Mouse (Mus musculus) kidney, embryonic 14.5 days (tissue): ENCODE measurements around the gene Hspd1. TPM values are rescaled to one million over a fixed set of nuclear protein-coding genes. Genes with fewer than 3 reads are reported as not detected.
"Not testable (repeated sequence)": the region's sequence is repeated elsewhere in the genome, so short reads cannot be mapped to it uniquely, and the experiment has no call there.

Experiments
- ATAC-seq: fragments of 200-750 bp; cut with Nextera tagmentation; 2 replicates; pipeline ENCODE4 v1.8.0; 2017; ENCODE audit warnings: moderate number of reproducible peaks, mild to moderate bottlenecking, moderate TSS enrichment, moderate library complexity; ENCODE audit not compliant: low FRiP score, low TSS enrichment
- H3K27ac ChIP-seq: fragments of 300-500 bp; sonication (generic); 2 replicates; pipeline ENCODE4 v1.5.1; 2014; ENCODE audit warnings: low read depth, mild to moderate bottlenecking, low read length, moderate library complexity, mixed read lengths
- H3K27me3 ChIP-seq: fragments of 300-500 bp; sonication (generic); 2 replicates; pipeline ENCODE4 v1.6.1; 2014; ENCODE audit warnings: mild to moderate bottlenecking, low read length; ENCODE audit not compliant: control insufficient read depth, insufficient read depth
- H3K36me3 ChIP-seq: fragments of 300-500 bp; sonication (generic); 2 replicates; pipeline ENCODE4 v1.6.1; 2014; ENCODE audit warnings: low read length, mixed read lengths; ENCODE audit not compliant: control insufficient read depth, insufficient read depth
- H3K4me1 ChIP-seq: fragments of 300-500 bp; sonication (generic); 2 replicates; pipeline ENCODE4 v1.6.1; 2014; ENCODE audit warnings: low read length, mixed read lengths; ENCODE audit not compliant: control insufficient read depth, insufficient read depth
- H3K4me2 ChIP-seq: fragments of 300-500 bp; sonication (generic); replicated peaks from 2 replicates; pipeline ENCODE4 v1.6.1; 2014; ENCODE audit warnings: low read depth, mild to moderate bottlenecking, low read length
- H3K4me3 ChIP-seq: fragments of 300-500 bp; sonication (generic); 2 replicates; pipeline ENCODE4 v1.5.1; 2014; ENCODE audit warnings: mild to moderate bottlenecking, low read length
- H3K9ac ChIP-seq: fragments of 300-500 bp; sonication (generic); 2 replicates; pipeline ENCODE4 v1.6.1; 2014; ENCODE audit warnings: low read depth, mild to moderate bottlenecking, low read length, moderate library complexity
- H3K9me3 ChIP-seq: fragments of 300-500 bp; sonication (generic); 2 replicates; pipeline ENCODE4 v1.6.1; 2016; ENCODE audit warnings: low read length; ENCODE audit not compliant: control insufficient read depth
- WGBS: fragments of 180-500 bp; shearing (Covaris S2); extraction: QIAGEN DNeasy Blood & Tissue Kit; methylation state at CpG from one replicate; pipeline ENCODE4 v1.1.7; 2014; 5-methylcytosine and 5-hydroxymethylcytosine counted together
- polyA plus RNA-seq: library from polyadenylated mRNA; unstranded; fragments of >200 nt; fragmentation: Nextera tagmentation; extraction: Ambion mirVana; gene quantifications from 2 replicates; pipeline ENCODE4 v1.2.1, GENCODE M21; 2014

Hspd1 gene
- polyA plus RNA-seq, 1 experiment from 2014 or later: 402 TPM

DNA sequence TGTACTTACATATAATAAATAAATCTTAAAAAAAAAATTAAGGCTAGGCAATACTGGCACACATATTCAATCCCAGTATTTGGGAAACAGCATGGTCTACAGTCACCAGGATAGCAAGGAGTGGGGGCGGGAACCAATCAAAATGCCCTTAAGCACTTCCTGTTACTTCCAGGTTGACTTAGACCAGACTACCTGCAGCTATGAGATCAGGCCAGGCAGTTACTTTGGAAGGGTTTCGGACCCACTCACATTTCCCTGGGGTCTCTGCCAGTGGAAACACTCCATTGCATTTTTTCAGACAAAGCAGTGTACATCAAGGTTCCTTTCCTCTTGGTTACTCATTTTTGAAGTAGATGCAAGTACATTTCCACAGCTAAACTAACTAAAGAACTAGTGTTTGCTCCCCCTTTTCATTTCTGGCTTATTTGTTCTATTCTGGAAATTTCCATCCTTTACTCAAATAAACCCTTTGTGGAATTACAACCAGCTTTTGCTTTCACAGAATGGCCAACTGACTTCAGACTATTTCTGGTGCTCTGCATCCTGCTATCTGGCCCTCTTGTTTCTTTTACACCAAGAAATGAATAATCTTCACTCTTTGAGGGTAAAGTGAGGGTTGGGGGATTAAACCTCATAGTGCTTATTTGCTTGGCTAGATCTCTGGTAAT lies 11.1 kb downstream of the Hspd1 start:
- Histone ChIP-seq H3K27ac (no peak overlapping the region), H3K9me3 (no peaks in the 10 kb centered on the region), H3K4me2 (no peak overlapping the region), H3K9ac (no peak overlapping the region), H3K4me3 (no peak overlapping the region), H3K36me3 (peaks cover 54% of the 10 kb centered on the region), H3K4me1 (no peaks in the 10 kb centered on the region), H3K27me3 (no peaks in the 10 kb centered on the region)
- WGBS: 83% methylated on average over 2 of the region's 2 CpGs
- no peak for ATAC-seq

DNA sequence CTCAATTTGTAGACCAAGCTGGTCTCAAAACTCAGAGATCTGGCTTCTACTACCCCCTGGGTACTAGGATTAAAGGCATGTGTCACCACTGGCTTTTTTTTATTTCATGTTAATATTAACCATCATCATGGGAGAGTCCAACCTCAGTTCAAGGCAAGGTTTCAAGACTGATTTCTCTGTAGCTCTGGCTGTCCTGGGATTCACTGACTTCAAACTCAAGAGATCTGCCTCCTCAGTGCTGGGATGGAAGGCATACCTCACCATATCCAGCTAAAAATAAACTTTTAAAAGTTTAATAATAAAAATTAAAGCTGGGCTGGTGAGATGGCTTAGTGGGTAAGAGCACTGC lies 11.7 kb downstream of the Hspd1 start:
- H3K4me2 ChIP-seq: no peak overlapping the region
- H3K9ac ChIP-seq: no peak overlapping the region
- H3K27me3 ChIP-seq: no peaks in the 10 kb centered on the region
- H3K9me3 ChIP-seq: no peaks in the 10 kb centered on the region
- ATAC-seq: no peak
- H3K36me3 ChIP-seq: peaks cover 51% of the 10 kb centered on the region
- H3K4me3 ChIP-seq: no peak overlapping the region
- no peak overlapping the region for H3K27ac ChIP-seq
- no peaks in the 10 kb centered on the region for H3K4me1 ChIP-seq

DNA sequence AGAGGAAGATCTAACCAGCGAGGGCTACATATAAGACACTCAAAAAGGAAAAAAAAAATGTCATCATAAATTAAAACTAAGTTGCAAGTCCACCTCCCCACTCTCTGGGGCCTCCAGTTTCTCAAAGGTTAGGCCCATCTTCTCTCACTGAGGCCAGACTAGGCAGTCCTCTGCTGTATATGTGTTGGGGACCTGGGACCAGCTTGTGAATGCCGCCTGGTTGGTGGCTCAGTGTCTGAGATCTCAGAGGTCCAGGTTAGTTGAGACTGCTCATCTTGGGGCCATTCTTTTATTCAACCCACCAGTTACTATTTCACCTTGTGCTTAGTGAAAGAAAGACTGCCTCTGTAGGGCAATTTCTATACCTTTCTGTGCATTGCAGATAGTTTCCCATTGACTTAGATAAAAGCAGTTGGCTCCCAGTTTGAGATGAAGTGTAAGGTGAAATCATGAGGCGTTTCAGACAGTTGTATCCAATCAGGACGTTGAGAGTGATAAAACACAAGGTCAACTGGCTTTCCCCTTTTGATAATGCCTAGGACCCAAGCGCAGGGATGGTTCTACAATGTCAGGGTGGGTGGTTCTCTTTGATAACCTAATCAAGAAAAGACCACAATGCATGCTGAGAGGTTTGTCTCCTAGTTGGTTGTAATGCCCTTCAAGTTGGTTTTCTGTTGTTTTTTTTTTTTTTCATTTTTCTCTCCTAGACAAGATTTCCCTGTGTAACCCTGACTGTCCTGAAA lies 12.2 kb downstream of the Hspd1 start:
- Histone ChIP-seq H3K9ac (no peak overlapping the region), H3K36me3 (peaks cover 46% of the 10 kb centered on the region), H3K4me1 (no peaks in the 10 kb centered on the region), H3K4me2 (no peak overlapping the region), H3K4me3 (no peak overlapping the region), H3K27ac (no peak overlapping the region), H3K9me3 (no peaks in the 10 kb centered on the region), H3K27me3 (no peaks in the 10 kb centered on the region)
- ATAC-seq: no peak
- WGBS: 72% methylated on average over 5 of the region's 5 CpGs

DNA sequence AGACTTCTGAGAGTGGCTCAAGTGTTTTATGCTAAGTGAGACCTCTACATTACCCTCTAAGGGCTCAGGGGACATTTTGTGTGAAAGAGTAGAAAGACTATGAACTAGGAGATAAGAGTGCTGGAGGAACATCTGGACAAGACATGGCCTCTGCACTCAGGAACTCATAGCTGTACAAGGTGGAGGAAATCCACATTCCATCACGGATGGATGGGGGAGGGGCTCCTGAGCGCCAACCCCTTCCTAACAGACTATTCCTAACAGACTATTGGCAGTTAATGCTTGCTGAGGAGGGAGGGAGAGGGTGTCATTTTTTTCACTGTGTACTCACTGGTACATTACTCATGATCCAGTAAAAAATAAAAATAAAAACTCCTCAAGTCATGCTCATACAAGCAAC lies 13.3 kb downstream of the Hspd1 start:
- WGBS: 52% methylated on average over 2 of the region's 2 CpGs
- ATAC-seq: no peak; the same call in 1 of the 2 replicates
- Histone ChIP-seq H3K4me2 (no peak overlapping the region), H3K36me3 (peaks cover 36% of the 10 kb centered on the region), H3K4me3 (no peak overlapping the region), H3K27me3 (no peaks in the 10 kb centered on the region), H3K27ac (no peak overlapping the region), H3K9ac (no peak overlapping the region), H3K4me1 (no peaks in the 10 kb centered on the region), H3K9me3 (no peaks in the 10 kb centered on the region)

DNA sequence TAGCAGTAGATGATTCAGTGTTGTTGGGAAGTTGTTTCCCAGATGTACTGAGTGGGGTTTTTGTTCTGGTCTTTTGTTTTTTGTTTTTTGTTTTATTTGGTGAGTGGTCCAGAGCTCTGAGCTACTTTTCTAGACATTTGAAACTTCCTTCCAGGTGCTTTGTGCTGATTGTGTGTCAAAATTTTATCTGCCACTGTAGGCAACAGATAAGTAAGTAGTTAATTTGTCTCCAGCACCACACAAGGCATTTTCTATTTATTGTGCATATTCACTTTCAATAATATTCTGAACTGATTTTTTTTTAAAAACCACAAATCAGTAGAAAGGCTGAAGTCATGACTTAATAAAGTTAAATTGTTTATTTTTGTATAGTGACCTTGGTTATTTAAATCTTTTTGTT lies 15.7 kb downstream of the Hspd1 start:
- not testable (repeated sequence) for H3K9ac ChIP-seq, H3K4me2 ChIP-seq, H3K4me3 ChIP-seq, ATAC-seq, H3K27ac ChIP-seq, H3K4me1 ChIP-seq, H3K27me3 ChIP-seq, H3K9me3 ChIP-seq
- H3K36me3 ChIP-seq: peaks cover 17% of the 10 kb centered on the region

DNA sequence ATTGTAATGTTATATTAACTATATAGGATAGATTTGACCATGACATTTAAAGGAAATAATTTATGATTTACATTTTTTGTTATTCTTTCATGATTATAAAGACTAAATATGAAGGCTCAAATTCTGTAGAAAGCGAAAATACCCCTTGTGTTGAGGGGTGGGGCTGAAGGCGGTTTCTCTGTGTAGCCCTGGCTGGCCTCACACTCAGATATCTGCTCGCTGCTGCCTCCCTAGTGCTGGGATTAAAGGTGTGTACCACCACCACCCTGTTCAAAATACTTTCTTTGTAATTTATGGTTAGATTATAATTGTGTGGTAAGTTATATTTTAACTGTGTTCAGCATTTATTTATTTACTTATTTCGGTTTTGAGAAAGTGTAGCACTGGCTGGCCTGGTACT lies 26.3 kb downstream of the Hspd1 start:
- ATAC-seq: no peak

DNA sequence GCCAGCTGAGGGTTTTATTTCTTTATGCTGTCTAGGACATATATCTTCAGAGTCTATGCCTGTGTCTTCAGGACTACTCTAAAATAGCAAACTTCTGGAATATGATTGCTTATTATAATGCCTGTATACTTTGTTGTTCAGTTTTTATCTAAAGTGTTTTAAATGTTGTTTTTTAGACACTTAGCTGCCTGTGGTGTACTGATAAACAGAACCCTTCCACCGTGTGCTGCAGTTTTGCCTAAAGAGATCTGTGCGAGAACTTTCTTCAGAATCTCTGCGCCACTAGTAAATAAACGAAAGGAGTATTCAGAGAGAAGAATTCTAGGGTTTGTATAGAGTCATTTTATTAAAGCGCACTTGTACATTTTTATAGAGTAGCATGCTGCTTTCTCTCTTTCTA lies 26.9 kb downstream of the Hspd1 start:
- Histone ChIP-seq H3K9ac (no peak overlapping the region), H3K4me1 (no peaks in the 10 kb centered on the region), H3K4me3 (no peak overlapping the region), H3K36me3 (peaks cover 12% of the 10 kb centered on the region), H3K9me3 (no peaks in the 10 kb centered on the region), H3K27me3 (no peaks in the 10 kb centered on the region), H3K4me2 (no peak overlapping the region), H3K27ac (no peak overlapping the region)
- ATAC-seq: no peak
- 90% methylated on average over 5 of the region's 5 CpGs for WGBS

More for the DNA sequence above, 26.3 kb downstream of the Hspd1 start:
- H3K27ac ChIP-seq: no peak overlapping the region
- no peaks in the 10 kb centered on the region for H3K4me1 ChIP-seq
- H3K4me2 ChIP-seq: no peak overlapping the region
- H3K9ac ChIP-seq: no peak overlapping the region
- H3K36me3 ChIP-seq: peaks cover 15% of the 10 kb centered on the region
- no peak overlapping the region for H3K4me3 ChIP-seq
- WGBS: 91% methylated on average over 4 of the region's 4 CpGs
- H3K27me3 ChIP-seq: no peaks in the 10 kb centered on the region
- no peaks in the 10 kb centered on the region for H3K9me3 ChIP-seq

DNA sequence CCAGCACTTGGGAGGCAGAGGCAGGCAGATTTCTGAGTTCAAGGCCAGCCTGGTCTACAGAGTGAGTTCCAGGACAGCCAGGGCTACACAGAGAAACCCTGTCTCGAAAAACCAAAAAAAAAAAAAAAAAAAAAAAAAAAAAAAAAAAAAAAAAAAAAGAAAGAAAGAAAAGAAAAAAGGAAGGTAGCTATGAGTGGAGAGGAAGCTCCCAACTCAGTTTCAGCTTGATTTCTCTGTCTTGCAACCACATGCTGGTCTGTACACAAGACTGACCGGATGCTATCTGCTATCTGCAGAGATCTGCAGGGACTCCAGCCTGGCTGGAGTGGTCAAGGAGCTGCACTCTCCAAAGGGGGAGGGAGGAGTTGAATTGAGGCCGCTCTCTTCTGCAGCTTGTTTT lies 29.7 kb downstream of the Hspd1 start:
- not testable (repeated sequence) for H3K27ac ChIP-seq, H3K4me3 ChIP-seq, H3K9ac ChIP-seq, H3K4me2 ChIP-seq, ATAC-seq, H3K4me1 ChIP-seq, H3K36me3 ChIP-seq, H3K9me3 ChIP-seq, H3K27me3 ChIP-seq
- 82% methylated on average over 2 of the region's 3 CpGs for WGBS

DNA sequence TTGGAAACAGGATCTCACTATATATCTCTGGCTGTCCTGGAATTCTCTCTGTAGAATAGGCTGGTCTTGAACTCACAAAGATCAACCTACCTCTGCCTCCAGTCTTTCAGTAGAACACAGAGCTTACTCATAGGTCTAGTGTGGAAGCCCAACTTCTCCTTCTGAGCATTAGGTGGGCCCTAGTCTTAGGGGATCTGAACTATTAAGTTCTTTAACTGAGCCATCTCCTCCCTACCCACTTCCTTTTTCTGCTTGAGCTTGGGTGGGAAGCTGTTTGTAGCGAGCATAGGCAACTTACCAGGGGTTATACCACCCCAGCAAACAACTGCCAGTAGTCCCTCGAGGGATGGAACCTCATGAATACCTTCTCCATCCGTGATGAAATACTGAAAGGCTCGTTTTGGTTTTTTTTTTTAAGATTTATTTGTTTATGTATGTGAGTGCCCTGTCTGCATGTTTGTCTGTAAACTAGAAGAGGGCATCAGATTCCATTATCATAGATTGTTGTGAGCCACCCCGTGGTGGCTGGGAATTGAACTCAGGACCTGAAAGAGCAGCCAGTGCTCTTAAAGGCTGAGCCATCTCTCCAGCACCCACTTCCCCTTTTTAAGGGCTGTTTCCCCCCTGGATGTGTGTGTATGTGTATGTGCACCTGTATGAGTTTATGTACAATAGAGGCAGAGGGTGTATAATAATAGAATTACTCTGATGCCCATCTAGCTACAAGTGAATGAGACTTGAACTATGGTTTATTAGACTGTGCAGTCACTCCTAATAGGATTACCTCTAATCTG lies 32.5 kb downstream of the Hspd1 start:
- Histone ChIP-seq H3K4me2 (no peak overlapping the region), H3K27me3 (no peaks in the 10 kb centered on the region), H3K9me3 (no peaks in the 10 kb centered on the region), H3K36me3 (no peaks in the 10 kb centered on the region), H3K4me3 (no peak overlapping the region), H3K27ac (no peak overlapping the region), H3K4me1 (0 out of 2 replicates have a peak, but pooled peaks cover 3% of the 10 kb centered on the region), H3K9ac (no peak overlapping the region)
- ATAC-seq: no peak
- 81% methylated on average over 5 of the region's 5 CpGs for WGBS
